Mouse (Mus musculus): ENCODE measurements around the gene Prrxl1.

DNA sequence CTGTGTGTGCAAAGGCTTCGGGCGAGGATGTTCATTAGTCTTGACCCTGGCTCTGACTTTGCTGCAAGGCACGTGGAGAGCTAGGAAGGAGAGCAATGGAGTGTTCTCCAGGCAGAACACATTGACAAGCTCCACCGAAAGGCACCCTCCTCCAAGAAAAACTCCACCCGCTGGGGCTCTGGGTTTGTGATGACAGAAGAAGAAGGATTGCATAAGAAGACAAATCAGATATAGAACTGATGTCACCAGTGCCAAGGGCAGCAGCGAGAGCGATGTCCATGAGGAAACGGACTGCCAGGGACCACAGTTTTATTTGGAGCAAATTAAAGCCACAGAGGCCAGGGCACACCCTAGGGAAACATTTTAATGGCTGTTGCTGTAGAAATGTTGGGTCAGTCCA is 98.6 kb downstream of the Prrxl1 start:
- TF ChIP-seq CTCF (IDR thresholded peaks at IDR 0.05; ENCODE audit: extremely low read depth, insufficient read length, insufficient replicate concordance, low read depth, low read length) (no peak), POLR2A (IDR thresholded peaks at IDR 0.05; ENCODE audit: low read depth, low read length) (no peak)

Data from small intestine, adult 2 months (tissue).